Mouse (Mus musculus): ENCODE results near the gene Gm12248. TPM values are rescaled to one million over a fixed set of nuclear protein-coding genes. Genes with fewer than 3 reads are reported as not detected.
"Not testable (repeated sequence)": the region's sequence is repeated elsewhere in the genome, so short reads cannot be mapped to it uniquely, and the experiment has no call there.

Gm12248 gene
- polyA plus RNA-seq, 1 experiment from 2014 or later, result not detected

DNA sequence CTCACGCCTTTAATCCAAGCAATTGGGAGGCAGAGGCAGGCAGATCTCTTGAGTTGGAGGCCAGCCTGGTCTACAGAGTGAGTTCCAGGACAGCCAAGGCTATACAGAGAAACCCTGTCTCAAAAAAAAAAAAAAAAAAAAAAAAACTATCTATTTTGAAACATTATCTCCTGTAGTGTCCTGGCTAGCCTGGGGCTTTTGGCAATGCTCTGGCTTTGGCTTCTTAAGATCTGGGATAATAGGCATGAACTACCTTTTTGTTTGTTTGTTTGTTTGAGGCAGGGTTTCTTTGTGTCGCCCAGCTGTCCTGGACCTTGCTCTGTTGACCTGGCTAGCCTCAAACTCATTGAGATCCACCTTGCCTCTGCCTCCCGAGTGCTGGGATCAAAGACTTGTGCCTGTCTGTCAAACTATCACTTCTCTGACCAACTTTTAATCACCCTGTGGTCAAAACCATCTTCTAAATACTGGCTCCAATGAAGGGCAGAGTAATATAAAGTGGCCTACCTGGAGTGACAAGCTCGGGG is 8.3 kb upstream of the Gm12248 start:
- H3K9ac ChIP-seq, result no peak overlapping the region
- no peak overlapping the region for H3K4me3 ChIP-seq
- H3K36me3 ChIP-seq, result no peaks in the 10 kb centered on the region
- 76% methylated on average over 4 of the region's 4 CpGs for WGBS
- H3K27me3 ChIP-seq, result 0 out of 2 replicates have a peak, but pooled peaks cover 7% of the 10 kb centered on the region
- no peaks in the 10 kb centered on the region for H3K9me3 ChIP-seq (replicated peaks)
- ATAC-seq (replicated peaks; ENCODE audit: insufficient number of reproducible peaks, insufficient read depth, low FRiP score, low read depth), result no peak
- H3K27ac ChIP-seq, result no peak overlapping the region
- H3K4me2 ChIP-seq, result no peak overlapping the region
- H3K4me1 ChIP-seq (replicated peaks), result peaks cover 25% of the 10 kb centered on the region

DNA sequence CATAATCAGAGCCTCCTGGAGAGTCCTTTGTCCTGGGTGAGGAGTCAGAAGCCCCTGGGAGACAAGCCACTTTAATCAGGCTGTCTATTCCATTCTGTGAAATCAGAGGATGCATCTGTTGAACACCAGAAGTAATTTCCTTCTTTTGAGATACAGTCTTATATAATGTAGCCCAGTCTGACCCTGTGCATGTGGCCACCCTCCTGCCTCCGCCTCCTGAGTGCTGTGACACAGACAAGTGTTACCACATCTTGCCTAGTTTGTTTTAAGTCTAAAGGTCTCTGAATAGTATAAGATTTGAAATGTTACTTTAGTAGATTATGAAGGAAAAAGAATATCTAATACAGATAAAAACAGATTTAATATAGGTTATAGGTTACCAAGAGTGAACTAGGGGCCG is 7.1 kb upstream of the Gm12248 start:
- no peak for ATAC-seq (replicated peaks; ENCODE audit: insufficient number of reproducible peaks, insufficient read depth, low FRiP score, low read depth)
- Histone ChIP-seq H3K36me3 (no peaks in the 10 kb centered on the region), H3K4me3 (no peak overlapping the region), H3K4me1 (replicated peaks) (peaks cover 18% of the 10 kb centered on the region), H3K27ac (no peak overlapping the region), H3K4me2 (no peak overlapping the region), H3K9ac (no peak overlapping the region), H3K9me3 (replicated peaks) (no peaks in the 10 kb centered on the region), H3K27me3 (0 out of 2 replicates have a peak, but pooled peaks cover 7% of the 10 kb centered on the region)
- WGBS, result 86% methylated on average over 2 of the region's 2 CpGs

DNA sequence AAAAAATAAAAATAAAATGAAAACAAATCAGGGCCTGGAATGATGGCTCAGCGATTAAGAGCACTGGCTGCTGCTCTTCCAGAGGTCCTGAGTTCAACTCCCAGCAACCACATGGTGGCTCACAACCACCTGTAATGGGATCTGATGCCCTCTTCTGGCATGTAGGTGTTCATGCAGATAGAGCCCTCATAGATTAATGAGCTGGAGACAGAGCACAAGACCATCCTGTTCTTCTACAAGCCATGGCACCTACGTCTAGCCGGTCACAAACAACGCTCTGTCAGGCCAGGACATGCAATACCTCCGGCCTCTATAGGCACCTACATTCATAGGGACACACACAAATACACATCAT is 5.4 kb upstream of the Gm12248 start:
- peaks cover 12% of the 10 kb centered on the region for H3K4me1 ChIP-seq (replicated peaks)

DNA sequence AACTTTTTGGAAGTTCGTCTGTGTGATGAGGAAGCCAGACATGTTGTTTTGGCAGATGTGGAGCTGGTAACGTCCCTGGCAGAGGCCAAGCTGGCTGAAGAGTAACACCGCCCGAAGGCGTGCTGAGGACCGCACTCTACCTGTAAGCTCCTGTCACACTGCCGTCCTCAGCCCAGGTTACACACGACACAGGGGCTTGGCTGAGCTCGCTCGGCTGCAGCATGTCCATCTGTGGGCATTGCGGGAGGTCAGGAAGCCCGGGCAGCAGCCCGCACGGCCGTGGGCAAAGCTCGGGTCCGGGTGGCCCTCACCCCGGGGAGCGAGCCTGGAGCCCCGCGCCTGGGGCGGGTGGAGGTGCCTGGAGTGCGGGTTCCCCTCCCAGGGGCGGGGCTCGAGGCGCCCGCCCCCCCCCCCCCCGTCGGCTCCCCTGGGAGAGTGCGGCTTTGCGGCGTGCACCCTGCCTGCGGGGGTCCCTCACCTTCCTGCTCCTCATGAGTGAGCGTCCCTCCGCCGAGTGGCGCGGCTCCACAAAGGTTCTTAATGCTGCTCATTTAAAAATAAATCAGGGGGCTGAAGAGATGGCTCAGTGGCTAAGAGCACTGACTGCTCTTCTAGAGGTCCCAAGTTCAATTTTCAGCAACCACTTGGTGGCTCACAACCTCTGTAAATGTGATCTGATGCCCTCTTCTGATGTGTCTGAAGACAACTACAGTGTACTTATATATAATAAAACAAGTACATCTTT is 4.9 kb upstream of the Gm12248 start:
- 1% methylated on average over 29 of the region's 38 CpGs for WGBS
- H3K9ac ChIP-seq, result peak overlapping the region; percentile 50
- 0 out of 2 replicates have a peak, but pooled peaks cover 7% of the 10 kb centered on the region for H3K27me3 ChIP-seq
- ATAC-seq (replicated peaks; ENCODE audit: insufficient number of reproducible peaks, insufficient read depth, low FRiP score, low read depth), result peak; percentile 28; the same call in 1 of the 2 replicates
- peak overlapping the region; percentile 87 for H3K4me2 ChIP-seq
- H3K36me3 ChIP-seq, result no peaks in the 10 kb centered on the region
- H3K4me1 ChIP-seq (replicated peaks), result peaks cover 12% of the 10 kb centered on the region
- no peaks in the 10 kb centered on the region for H3K9me3 ChIP-seq (replicated peaks)
- H3K27ac ChIP-seq, result no peak overlapping the region
- H3K4me3 ChIP-seq, result peak overlapping the region; percentile 54

More for the DNA sequence above, 5.4 kb upstream of the Gm12248 start:
- not testable (repeated sequence) for H3K27ac ChIP-seq; H3K9me3 ChIP-seq (replicated peaks); ATAC-seq (replicated peaks; ENCODE audit: insufficient number of reproducible peaks, insufficient read depth, low FRiP score, low read depth); H3K27me3 ChIP-seq; H3K36me3 ChIP-seq; H3K9ac ChIP-seq
- Histone ChIP-seq H3K4me3 (peak overlapping the region; percentile 54), H3K4me2 (peak overlapping the region; percentile 87)
- 67% methylated on average over 5 of the region's 5 CpGs for WGBS

DNA sequence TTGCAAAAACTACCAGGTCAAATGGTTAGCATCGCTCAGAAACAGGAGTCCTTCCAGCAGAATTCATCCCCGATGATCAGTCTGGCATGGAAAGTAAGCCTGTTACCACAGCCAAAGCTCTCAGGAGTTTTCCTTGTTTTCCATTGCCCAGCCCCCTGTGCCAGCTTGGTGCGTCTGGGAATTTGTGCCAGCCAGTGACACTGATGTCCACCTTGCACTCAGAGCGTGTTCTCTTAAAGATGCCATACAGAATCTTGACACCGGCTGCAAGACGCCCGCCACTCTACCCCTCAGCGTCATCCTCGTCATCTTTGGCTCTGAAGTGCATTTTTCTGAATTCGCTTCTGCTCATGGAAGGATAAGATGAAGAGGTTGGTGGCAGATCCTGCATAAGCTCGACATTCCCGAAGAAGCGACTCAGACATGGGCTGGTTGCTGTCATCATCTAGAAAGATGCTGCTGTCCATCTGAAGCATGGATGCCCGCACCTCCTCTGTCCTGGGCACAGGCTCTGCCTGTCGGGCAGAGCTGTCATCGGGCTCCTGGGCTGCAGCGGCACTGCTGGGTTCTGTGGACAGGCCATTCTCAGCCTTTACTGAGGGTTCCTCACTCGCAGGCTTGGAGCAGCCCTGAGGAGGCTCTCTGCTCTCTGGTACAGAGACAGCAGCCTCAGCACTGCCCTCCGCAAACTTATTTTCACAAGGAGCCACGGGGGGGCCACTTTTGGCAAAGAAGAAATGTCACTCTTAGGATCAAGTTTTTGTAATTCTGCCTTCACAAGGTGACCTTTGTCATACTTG is 4.1 kb upstream of the Gm12248 start:
- Histone ChIP-seq H3K4me1 (replicated peaks) (peaks cover 14% of the 10 kb centered on the region), H3K27ac (no peak overlapping the region), H3K4me2 (peak overlapping the region; percentile 87), H3K36me3 (no peaks in the 10 kb centered on the region), H3K27me3 (0 out of 2 replicates have a peak, but pooled peaks cover 7% of the 10 kb centered on the region), H3K4me3 (peak overlapping the region; percentile 54), H3K9ac (peak overlapping the region; percentile 50), H3K9me3 (replicated peaks) (no peaks in the 10 kb centered on the region)
- 36% methylated on average over 20 of the region's 20 CpGs for WGBS
- no peak for ATAC-seq (replicated peaks; ENCODE audit: insufficient number of reproducible peaks, insufficient read depth, low FRiP score, low read depth)

DNA sequence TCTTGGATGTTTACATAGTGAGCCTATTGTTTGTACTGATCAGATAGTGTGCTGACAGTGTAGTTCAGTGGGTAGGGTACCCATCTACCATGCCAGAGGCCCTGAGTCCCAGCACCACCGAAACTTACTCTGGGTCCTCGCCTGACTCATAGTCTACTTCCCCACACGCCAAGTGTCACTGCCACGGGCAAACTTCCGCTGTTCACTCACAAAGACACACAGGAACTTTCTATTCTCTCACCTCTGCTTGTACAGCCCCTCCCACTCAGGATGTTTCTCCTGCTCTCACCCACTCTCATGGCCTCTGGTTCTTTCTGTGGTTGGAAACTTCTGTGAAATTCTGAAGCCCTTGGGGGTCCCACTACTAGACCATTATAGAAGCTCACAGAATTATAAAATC is 3.2 kb upstream of the Gm12248 start:
- Histone ChIP-seq H3K27me3 (0 out of 2 replicates have a peak, but pooled peaks cover 7% of the 10 kb centered on the region), H3K4me1 (replicated peaks) (peaks cover 14% of the 10 kb centered on the region), H3K4me3 (no peak overlapping the region), H3K4me2 (no peak overlapping the region), H3K36me3 (no peaks in the 10 kb centered on the region), H3K27ac (no peak overlapping the region), H3K9ac (no peak overlapping the region), H3K9me3 (replicated peaks) (no peaks in the 10 kb centered on the region)
- whole genome bisulfite sequencing, result 77% methylated on average over 5 of the region's 5 CpGs
- ATAC-seq (replicated peaks; ENCODE audit: insufficient number of reproducible peaks, insufficient read depth, low FRiP score, low read depth), result no peak

DNA sequence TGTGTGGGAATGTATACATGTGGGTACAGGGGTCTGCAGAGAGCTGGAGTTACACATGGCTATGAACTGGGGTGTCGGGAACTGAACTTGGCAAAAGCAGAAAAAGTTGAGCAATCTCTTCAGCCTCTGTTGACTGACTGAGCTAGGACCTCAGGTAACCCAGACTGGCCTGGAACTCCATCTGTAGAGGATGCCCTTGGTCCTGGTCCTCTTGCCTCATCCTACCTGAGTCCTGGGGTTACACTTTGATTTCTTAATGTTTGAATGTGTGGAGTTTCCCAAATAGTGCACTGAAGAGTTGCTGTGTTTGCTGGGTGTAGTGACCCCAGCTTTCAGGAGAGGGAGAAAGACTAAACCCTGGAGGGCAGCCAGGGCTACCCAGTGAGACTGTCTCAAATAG is 2.6 kb upstream of the Gm12248 start:
- Histone ChIP-seq H3K27me3 (0 out of 2 replicates have a peak, but pooled peaks cover 7% of the 10 kb centered on the region), H3K4me3 (no peak overlapping the region), H3K36me3 (no peaks in the 10 kb centered on the region), H3K4me2 (no peak overlapping the region), H3K27ac (no peak overlapping the region), H3K9me3 (replicated peaks) (no peaks in the 10 kb centered on the region), H3K4me1 (replicated peaks) (peaks cover 14% of the 10 kb centered on the region), H3K9ac (no peak overlapping the region)
- WGBS, result 89% methylated on average over 1 of the region's 1 CpGs
- no peak for ATAC-seq (replicated peaks; ENCODE audit: insufficient number of reproducible peaks, insufficient read depth, low FRiP score, low read depth)

DNA sequence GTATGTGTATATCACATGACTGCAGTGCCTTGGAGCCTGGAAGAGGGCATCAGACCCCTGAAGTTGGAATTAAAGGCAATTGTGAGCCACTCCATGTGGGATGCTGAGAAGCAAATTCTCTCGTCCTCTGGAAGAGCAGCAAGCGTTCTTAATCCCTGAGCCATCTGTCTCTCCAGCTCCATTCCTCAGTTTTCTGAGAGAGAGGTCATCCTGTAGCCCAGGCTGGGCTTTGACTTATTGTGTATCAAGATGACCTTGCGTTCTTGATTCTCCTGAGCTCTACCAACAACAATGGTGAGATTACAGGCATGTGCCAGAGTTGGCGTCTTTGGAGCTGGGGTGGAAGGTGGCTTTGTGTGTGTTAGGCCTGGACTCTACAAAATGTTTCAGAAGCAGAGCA is 1.8 kb upstream of the Gm12248 start:
- Histone ChIP-seq H3K4me1 (replicated peaks) (peaks cover 14% of the 10 kb centered on the region), H3K4me2 (no peak overlapping the region), H3K9ac (no peak overlapping the region), H3K9me3 (replicated peaks) (no peaks in the 10 kb centered on the region), H3K27me3 (0 out of 2 replicates have a peak, but pooled peaks cover 7% of the 10 kb centered on the region), H3K27ac (no peak overlapping the region), H3K4me3 (no peak overlapping the region), H3K36me3 (no peaks in the 10 kb centered on the region)
- no peak for ATAC-seq (replicated peaks; ENCODE audit: insufficient number of reproducible peaks, insufficient read depth, low FRiP score, low read depth)
- 83% methylated on average over 4 of the region's 4 CpGs for WGBS

DNA sequence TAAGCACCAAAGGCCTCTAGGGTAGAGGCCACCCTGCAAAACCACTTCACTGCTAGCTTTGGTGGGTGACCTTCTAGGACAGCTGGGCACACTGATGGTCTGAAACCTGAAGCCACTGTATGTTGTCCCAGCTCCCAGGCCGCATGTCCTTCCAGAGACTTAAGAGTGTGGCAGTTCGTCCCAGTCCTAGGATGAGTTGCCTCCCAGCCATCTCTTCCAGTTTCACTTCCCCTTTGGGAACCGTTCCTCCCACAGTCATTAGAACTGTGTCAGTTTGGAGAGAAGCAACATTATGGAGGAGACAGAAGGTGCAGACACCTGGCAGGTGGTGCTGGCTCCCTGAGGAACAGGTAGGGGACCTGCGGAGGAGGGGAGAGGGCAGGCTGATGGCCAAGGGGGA is 393 bp downstream of the Gm12248 start:
- peaks cover 10% of the 10 kb centered on the region for H3K4me1 ChIP-seq (replicated peaks)
- ATAC-seq (replicated peaks; ENCODE audit: insufficient number of reproducible peaks, insufficient read depth, low FRiP score, low read depth), result no peak
- H3K9me3 ChIP-seq (replicated peaks), result no peaks in the 10 kb centered on the region
- peak overlapping the region; percentile 27 for H3K4me3 ChIP-seq
- 0 out of 2 replicates have a peak, but pooled peaks cover 4% of the 10 kb centered on the region for H3K27me3 ChIP-seq
- peak overlapping the region; percentile 55 for H3K4me2 ChIP-seq
- peak overlapping the region; percentile 25; the same call in 1 of the 2 replicates for H3K9ac ChIP-seq
- 52% methylated on average over 4 of the region's 4 CpGs for WGBS
- no peak overlapping the region for H3K27ac ChIP-seq
- H3K36me3 ChIP-seq, result no peaks in the 10 kb centered on the region

DNA sequence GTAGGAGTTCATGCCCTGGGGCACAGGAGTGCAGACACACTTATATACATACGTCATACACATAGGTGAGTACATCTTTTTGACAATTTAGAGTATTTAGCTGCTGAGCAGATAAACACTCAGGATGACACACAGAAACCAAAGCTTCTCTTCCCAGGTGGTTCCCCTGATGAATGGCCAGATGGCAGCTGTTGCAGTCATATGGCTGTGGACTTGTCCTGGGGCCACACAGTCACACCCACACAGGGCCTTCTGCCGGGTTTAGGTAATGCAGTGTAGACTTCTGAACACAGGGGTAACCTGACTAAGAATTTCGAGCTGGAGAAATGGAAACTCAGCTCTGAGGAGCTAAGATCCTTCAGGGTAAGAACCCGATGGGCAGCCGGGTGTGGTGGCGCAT is 11.2 kb downstream of the Gm12248 start:
- no peak for ATAC-seq (replicated peaks; ENCODE audit: insufficient number of reproducible peaks, insufficient read depth, low FRiP score, low read depth)
- no peak overlapping the region for H3K4me3 ChIP-seq
- H3K4me2 ChIP-seq, result no peak overlapping the region
- no peaks in the 10 kb centered on the region for H3K27me3 ChIP-seq
- 84% methylated on average over 6 of the region's 6 CpGs for WGBS
- H3K27ac ChIP-seq, result no peak overlapping the region
- no peaks in the 10 kb centered on the region for H3K9me3 ChIP-seq (replicated peaks)
- no peaks in the 10 kb centered on the region for H3K36me3 ChIP-seq
- no peak overlapping the region for H3K9ac ChIP-seq
- H3K4me1 ChIP-seq (replicated peaks), result no peaks in the 10 kb centered on the region

DNA sequence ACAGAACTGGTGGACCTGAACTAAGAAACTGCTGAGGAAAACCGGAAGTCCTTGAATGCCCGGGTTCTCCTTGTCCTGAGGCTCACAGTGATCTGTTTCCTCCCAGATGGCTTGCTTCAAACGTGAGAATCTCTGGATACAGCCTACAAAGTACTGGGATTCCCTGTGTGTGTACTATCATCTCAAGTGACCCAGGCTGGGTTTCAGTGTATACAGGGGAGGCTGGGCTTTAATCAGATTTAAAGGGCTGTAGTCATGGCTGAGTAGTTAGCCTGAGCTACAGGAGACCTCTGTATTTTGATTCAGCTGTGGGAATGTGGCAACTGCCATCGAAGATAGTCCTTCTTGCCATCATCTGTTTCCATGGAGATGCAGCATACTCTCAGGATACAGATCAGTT is 15.7 kb downstream of the Gm12248 start:
- no peak overlapping the region for H3K9ac ChIP-seq
- 68% methylated on average over 4 of the region's 4 CpGs for WGBS
- H3K4me3 ChIP-seq, result no peak overlapping the region

More for the DNA sequence above, 15.7 kb downstream of the Gm12248 start:
- ATAC-seq (replicated peaks; ENCODE audit: insufficient number of reproducible peaks, insufficient read depth, low FRiP score, low read depth), result no peak
- no peaks in the 10 kb centered on the region for H3K9me3 ChIP-seq (replicated peaks)
- H3K36me3 ChIP-seq, result no peaks in the 10 kb centered on the region
- H3K4me2 ChIP-seq, result no peak overlapping the region
- H3K27ac ChIP-seq, result no peak overlapping the region
- no peaks in the 10 kb centered on the region for H3K27me3 ChIP-seq
- H3K4me1 ChIP-seq (replicated peaks), result no peaks in the 10 kb centered on the region

Data from heart, embryonic 15.5 days (tissue).